Mouse (Mus musculus) lung, embryonic 14.5 days (tissue): Measurements from ENCODE around the gene Kdm4b. TPM values are rescaled to one million over a fixed set of nuclear protein-coding genes. Genes with fewer than 3 reads are reported as not detected.

ENCODE experiments used
- ATAC-seq: fragments of 200-750 bp; cut with Nextera tagmentation; 2 replicates; pipeline ENCODE4 v1.8.0; 2017; ENCODE audit warnings: mild to moderate bottlenecking, moderate TSS enrichment, moderate library complexity; ENCODE audit not compliant: insufficient read depth
- DNase-seq: peaks from one replicate; pipeline ENCODE4 v3.0.0-alpha.2; 2015
- H3K27ac ChIP-seq: fragments of 300-500 bp; sonication (generic); 2 replicates; pipeline ENCODE4 v1.5.1; 2014; ENCODE audit warnings: low read depth, mild to moderate bottlenecking, moderate library complexity
- H3K27me3 ChIP-seq: fragments of 300-500 bp; sonication (generic); 2 replicates; pipeline ENCODE4 v1.6.1; 2014; ENCODE audit warnings: low read length, control low read depth; ENCODE audit not compliant: insufficient read depth
- H3K36me3 ChIP-seq: fragments of 300-500 bp; sonication (generic); 2 replicates; pipeline ENCODE4 v1.6.1; 2014; ENCODE audit warnings: control low read depth; ENCODE audit not compliant: insufficient read depth
- H3K4me1 ChIP-seq: fragments of 300-500 bp; sonication (generic); 2 replicates; pipeline ENCODE4 v1.6.1; 2014; ENCODE audit warnings: antibody characterized with exemption, control low read depth; ENCODE audit not compliant: insufficient read depth
- H3K4me2 ChIP-seq: fragments of 300-500 bp; sonication (generic); 2 replicates; pipeline ENCODE4 v1.6.1; 2014; ENCODE audit warnings: mild to moderate bottlenecking
- H3K4me3 ChIP-seq: fragments of 300-500 bp; sonication (generic); 2 replicates; pipeline ENCODE4 v1.5.1; 2014; ENCODE audit warnings: low read depth, low read length
- H3K9ac ChIP-seq: fragments of 300-500 bp; sonication (generic); 2 replicates; pipeline ENCODE4 v1.6.1; 2014
- H3K9me3 ChIP-seq: fragments of 300-500 bp; sonication (generic); 2 replicates; pipeline ENCODE4 v1.6.1; 2016; ENCODE audit warnings: low read depth, low read length, control low read depth
- CTCF ChIP-seq: IDR thresholded peaks from 2 replicates; pipeline ENCODE4 v1.5.1; 2016; ENCODE audit warnings: antibody characterized with exemption, low read depth
- WGBS: fragments of 180-500 bp; shearing (Covaris S2); extraction: QIAGEN DNeasy Blood & Tissue Kit; methylation state at CpG from one replicate; pipeline ENCODE4 v1.1.7; 2014; 5-methylcytosine and 5-hydroxymethylcytosine counted together
- polyA plus RNA-seq: library from polyadenylated mRNA; unstranded; fragments of >200 nt; fragmentation: Nextera tagmentation; extraction: Ambion mirVana; gene quantifications from 2 replicates; pipeline ENCODE4 v1.2.1, GENCODE M21; 2014

Gene Kdm4b
- polyA plus RNA-seq, 1 experiment from 2014 or later = 36.7 TPM

DNA sequence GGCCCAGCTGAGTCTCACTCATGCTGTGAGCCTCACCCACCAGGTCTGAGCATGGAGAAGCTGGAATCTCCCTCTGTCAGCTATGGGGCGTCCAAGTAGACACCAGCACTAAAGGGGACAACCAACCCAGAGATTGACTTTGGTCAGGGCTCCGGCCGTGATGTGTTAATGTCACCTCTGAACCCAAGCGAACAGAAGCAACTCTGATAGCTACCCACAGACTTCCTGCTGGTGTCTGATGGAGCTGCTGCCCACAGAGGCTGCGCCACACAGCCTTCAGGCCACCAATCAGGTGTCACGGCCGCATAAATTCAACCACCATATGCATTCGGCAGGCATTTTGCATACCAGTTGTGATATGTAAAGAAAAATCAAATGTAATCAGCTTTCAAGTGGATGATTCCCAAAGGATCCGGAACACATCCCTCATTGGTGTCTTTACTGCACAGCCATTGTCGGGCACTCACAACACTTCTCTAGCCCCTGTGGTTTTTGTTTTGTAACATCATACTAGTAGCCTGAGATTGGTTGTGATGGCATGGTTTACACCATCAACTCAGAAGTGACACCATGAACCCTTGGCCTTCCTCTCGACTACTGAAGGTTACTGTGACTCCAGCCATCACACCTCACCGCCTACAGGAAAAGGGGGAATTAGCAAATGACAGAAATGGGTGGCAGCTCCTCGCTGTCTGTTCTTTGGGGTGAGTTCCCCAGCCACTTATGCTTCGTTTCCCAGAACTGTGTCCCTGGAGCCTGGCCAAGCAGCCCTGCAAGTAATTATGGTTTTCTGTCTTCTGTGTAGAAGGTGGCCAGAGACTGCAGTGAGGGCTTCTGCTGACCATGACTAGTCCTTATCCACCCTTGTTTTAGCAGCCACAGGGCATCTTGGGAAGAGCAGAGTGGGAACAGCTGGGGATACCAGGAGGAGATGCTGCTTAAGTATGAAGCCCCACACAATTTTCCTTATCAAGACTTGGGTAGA is 80.3 kb downstream of the Kdm4b start:
- H3K27ac ChIP-seq = no peak overlapping the region
- peak; percentile 39 for DNase-seq
- H3K9me3 ChIP-seq = no peaks in the 10 kb centered on the region
- ATAC-seq = no peak
- H3K4me2 ChIP-seq = no peak overlapping the region
- H3K9ac ChIP-seq = no peak overlapping the region
- H3K4me3 ChIP-seq = no peak overlapping the region
- H3K36me3 ChIP-seq = peaks cover 47% of the 10 kb centered on the region
- TF ChIP-seq CTCF = no peak
- H3K4me1 ChIP-seq = 0 out of 2 replicates have a peak, but pooled peaks cover 4% of the 10 kb centered on the region
- no peaks in the 10 kb centered on the region for H3K27me3 ChIP-seq
- 71% methylated on average over 14 of the region's 14 CpGs for WGBS

DNA sequence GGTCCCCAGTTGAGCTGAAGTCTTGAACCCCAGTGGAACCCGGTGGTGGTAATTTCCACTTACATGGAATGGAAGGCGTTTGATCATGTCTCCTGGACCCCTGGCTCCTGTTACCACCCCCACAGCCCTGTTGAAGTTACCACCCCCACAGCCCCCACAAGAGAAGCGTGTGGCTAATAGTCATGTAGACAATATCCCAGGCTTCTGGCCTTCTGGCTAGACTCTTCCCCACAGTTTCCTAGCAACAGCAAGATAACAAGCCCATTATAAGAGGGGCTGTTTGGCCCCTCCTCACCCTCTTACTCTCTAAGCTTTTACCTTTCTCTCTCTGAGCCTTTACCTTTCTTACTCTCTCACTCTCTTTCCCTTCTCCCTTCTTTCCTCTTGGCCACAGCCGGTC is 81.0 kb downstream of the Kdm4b start:
- Histone ChIP-seq H3K4me1 (0 out of 2 replicates have a peak, but pooled peaks cover 4% of the 10 kb centered on the region), H3K36me3 (peaks cover 47% of the 10 kb centered on the region), H3K4me3 (no peak overlapping the region), H3K9me3 (no peaks in the 10 kb centered on the region), H3K27ac (peak overlapping the region; percentile 42; the same call in 1 of the 2 replicates), H3K27me3 (no peaks in the 10 kb centered on the region), H3K9ac (no peak overlapping the region), H3K4me2 (no peak overlapping the region)
- ATAC-seq (no peak), DNase-seq (no peak)
- TF ChIP-seq CTCF = no peak
- 52% methylated on average over 4 of the region's 4 CpGs for WGBS

DNA sequence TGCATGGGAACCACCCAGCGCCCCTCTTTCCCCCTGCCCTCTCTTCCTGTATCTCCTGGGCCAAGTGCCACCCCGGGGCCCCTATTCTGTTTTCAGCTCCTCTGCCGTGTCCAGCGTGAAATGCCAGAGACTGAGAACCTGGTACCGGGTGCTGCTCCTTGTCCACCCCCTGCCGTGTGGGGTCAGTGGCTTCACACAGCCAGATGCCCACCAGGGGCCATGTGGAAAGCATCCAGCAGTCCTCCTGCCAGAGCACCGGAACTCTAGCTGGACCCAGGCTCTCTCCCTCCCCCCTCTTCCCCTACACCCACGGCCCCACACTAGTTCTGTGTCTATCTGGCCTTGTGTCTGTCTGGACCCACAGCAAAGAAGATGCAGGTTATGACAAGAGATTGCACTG is 81.5 kb downstream of the Kdm4b start:
- H3K9ac ChIP-seq = no peak overlapping the region
- peaks cover 47% of the 10 kb centered on the region for H3K36me3 ChIP-seq
- no peak overlapping the region for H3K4me3 ChIP-seq
- H3K9me3 ChIP-seq = no peaks in the 10 kb centered on the region
- 27% methylated on average over 8 of the region's 8 CpGs for WGBS
- no peak overlapping the region for H3K4me2 ChIP-seq
- H3K4me1 ChIP-seq = 0 out of 2 replicates have a peak, but pooled peaks cover 4% of the 10 kb centered on the region
- ATAC-seq (no peak), DNase-seq (no peak)
- TF ChIP-seq CTCF = no peak
- H3K27ac ChIP-seq = peak overlapping the region; percentile 42; the same call in 1 of the 2 replicates
- H3K27me3 ChIP-seq = no peaks in the 10 kb centered on the region

DNA sequence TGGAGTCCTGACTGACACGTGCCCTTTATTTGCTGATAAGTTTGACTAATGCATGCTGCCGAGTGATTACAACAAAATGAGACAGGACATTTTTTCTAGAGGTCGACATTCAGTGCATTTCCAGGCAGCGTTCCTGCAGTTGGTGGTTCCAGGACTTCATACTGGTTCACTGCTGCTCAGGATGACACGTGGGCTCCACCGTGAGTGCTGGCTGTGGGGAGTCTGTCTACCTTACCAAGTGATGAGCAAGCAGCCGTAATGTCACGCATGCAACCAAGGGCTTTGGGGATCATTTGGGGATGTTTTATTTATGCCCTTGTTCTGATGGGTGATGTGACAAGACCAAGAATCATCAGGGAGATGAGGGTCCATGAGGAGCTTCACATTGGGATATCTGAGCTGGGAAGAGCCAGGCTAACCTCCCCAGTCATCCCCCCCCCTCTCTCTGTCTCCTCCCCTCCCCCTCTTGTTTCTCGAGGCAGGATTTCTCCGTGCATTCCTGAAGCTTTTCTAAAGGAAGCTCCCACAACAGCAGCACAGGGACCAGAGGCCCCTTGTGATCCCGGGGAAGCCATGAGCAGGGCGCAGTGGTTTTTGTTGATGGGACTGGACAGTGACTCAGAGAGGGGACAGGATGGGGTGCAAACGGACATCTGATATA is 83.2 kb downstream of the Kdm4b start:
- no peak overlapping the region for H3K27ac ChIP-seq
- H3K9ac ChIP-seq = no peak overlapping the region
- WGBS = 45% methylated on average over 13 of the region's 13 CpGs
- no peak overlapping the region for H3K4me2 ChIP-seq
- ATAC-seq = no peak
- peaks cover 50% of the 10 kb centered on the region for H3K36me3 ChIP-seq
- no peak overlapping the region for H3K4me3 ChIP-seq
- no peak for TF ChIP-seq CTCF
- no peak for DNase-seq
- no peaks in the 10 kb centered on the region for H3K27me3 ChIP-seq
- H3K4me1 ChIP-seq = 0 out of 2 replicates have a peak, but pooled peaks cover 4% of the 10 kb centered on the region
- H3K9me3 ChIP-seq = no peaks in the 10 kb centered on the region

DNA sequence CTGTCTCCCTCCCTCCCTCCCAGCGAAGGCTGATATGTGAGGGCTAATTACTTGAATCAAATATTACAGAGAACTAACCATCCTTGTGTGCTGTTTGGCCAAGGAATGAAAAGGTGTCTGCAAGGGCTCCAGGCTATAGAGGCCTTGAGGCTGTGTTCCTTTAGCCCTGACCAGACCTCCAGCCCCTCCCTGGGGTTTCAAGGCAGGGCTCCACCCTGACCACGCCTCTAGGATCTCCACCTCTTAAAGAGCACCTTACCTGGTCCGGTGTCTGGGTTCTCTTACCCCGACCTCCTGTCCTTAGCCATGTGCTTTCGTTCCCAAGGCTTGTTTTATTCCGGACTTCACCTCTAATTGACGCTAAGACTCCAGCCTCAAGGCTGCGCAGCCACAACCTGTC is 83.9 kb downstream of the Kdm4b start:
- WGBS = 34% methylated on average over 8 of the region's 8 CpGs
- Histone ChIP-seq H3K9ac (no peak overlapping the region), H3K4me3 (no peak overlapping the region), H3K27me3 (no peaks in the 10 kb centered on the region), H3K4me1 (0 out of 2 replicates have a peak, but pooled peaks cover 4% of the 10 kb centered on the region), H3K9me3 (no peaks in the 10 kb centered on the region), H3K27ac (no peak overlapping the region), H3K36me3 (peaks cover 52% of the 10 kb centered on the region), H3K4me2 (no peak overlapping the region)
- no peak for TF ChIP-seq CTCF
- ATAC-seq (no peak), DNase-seq (no peak)

DNA sequence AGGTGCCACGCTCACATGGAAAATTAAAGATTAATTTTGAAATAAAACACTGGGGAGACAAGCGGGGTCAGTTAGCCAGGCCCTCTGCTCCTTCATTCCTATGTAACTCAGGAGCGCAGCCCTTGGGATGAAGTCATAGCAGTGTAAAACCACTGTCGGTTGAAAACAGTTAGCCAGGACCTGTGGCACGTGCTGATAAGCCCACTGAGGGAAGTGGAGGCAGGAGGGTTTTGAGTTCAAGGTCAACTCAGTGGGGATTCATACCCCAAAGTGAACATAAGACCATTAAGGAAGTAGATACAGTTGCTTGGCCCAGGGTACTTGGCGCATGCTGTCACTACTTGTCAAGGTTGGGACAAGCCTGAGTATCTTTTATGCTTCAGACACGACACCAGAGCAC is 85.6 kb downstream of the Kdm4b start:
- Histone ChIP-seq H3K27ac (no peak overlapping the region), H3K27me3 (no peaks in the 10 kb centered on the region), H3K4me3 (no peak overlapping the region), H3K9me3 (no peaks in the 10 kb centered on the region), H3K4me1 (0 out of 2 replicates have a peak, but pooled peaks cover 4% of the 10 kb centered on the region), H3K4me2 (no peak overlapping the region), H3K36me3 (peaks cover 62% of the 10 kb centered on the region), H3K9ac (no peak overlapping the region)
- TF ChIP-seq CTCF = no peak
- DNase-seq (no peak), ATAC-seq (no peak)
- WGBS = 90% methylated on average over 7 of the region's 7 CpGs

DNA sequence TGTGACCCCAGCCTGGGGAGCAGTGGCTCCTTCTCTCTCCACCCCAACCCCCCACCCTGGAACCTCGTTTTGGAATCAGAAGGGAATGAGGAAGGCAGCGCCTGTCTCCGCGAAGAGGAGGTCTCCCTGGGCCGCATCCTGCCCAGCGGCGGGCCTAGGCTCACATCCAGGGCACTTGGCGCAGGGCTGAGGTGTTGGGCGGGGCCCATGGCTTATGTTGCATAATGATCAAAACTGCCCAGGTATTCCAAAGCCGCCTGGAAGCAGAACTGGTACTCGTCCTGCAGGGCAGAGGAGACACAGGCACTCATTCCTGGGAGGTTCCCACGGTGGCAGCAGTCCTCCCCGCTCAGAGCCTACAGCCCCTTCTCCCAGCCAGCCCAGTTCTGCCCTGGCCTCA is 87.3 kb downstream of the Kdm4b start:
- Histone ChIP-seq H3K4me1 (no peaks in the 10 kb centered on the region), H3K27me3 (no peaks in the 10 kb centered on the region), H3K27ac (no peak overlapping the region), H3K4me2 (no peak overlapping the region), H3K9me3 (no peaks in the 10 kb centered on the region), H3K36me3 (peaks cover 79% of the 10 kb centered on the region), H3K9ac (no peak overlapping the region), H3K4me3 (no peak overlapping the region)
- no peak for TF ChIP-seq CTCF
- WGBS = 79% methylated on average over 13 of the region's 13 CpGs
- no peak for ATAC-seq
- no peak for DNase-seq
